Mouse (Mus musculus) CD4-positive helper T cell, adult 2 months (primary cell): Measurements from ENCODE around the gene Gbp7.
"Not testable (repeated sequence)": the region's sequence is repeated elsewhere in the genome, so short reads cannot be mapped to it uniquely, and the experiment has no call there.

Experiments
- DNase-seq: peaks from one replicate; pipeline ENCODE4 v3.0.0-alpha.2; 2012; ENCODE audit warnings: low read depth, missing footprints, low spot score

Gbp7 gene

DNA sequence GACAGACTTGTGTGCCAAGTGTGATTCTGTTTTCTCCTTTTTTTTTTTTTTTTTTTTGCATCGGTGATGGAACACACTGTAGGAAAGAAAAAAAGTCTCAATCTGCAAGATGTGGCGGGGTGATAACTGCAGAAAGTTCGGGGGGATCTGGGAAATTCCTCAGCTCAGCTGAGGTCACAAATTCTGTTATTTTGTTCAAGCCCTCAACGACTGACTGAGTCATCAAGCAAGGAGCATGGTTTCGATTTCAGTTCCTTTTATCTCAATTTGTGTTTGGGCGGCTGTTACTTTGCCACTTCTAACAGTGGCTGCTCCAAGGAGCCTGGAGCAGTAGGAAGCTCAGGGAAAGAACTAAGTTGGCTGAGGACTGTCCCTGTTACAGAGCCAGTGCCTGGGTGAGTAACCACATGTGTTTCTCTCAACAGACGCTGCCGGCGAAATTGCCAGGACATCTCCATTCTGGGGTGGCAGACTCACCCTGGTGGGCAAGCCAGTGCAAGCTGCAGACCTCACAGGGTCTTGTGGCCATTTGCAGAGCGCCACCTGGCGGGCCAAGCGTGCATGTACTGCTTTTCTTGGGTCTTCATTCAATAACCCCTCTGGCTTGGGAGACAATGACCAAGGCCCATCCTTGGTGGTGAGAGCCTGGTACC, 30.3 kb downstream of the Gbp7 start:
- DNase-seq = peak; percentile 88

DNA sequence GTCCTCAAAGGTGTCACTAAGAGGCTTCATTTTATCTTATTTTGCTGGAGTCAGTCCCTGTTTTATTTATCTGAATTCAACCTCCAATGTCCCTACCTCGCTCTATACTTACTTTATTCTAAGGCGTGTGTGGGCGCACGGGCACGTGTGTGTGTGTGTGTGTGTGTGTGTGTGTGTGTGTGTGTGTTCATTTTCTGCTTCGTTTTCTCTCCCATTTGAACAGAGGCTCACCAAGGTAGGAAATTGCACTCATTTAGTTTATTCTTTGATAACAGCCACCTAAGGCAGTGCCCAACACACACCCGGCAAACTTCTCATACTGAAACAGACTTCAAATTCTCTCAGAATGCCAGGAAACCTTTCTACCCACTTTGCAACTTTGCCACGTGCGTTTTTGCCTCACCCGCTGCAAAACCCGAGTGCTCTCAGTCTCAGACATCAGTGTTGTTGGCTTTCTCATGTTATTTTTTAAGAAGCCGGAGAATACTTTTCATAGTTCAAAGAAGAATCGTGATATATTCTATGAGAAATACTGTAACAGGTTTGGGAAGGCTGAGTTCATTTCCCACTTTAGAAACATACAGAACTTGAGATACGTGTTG, 31.0 kb downstream of the Gbp7 start:
- DNase-seq = peak; percentile 56

DNA sequence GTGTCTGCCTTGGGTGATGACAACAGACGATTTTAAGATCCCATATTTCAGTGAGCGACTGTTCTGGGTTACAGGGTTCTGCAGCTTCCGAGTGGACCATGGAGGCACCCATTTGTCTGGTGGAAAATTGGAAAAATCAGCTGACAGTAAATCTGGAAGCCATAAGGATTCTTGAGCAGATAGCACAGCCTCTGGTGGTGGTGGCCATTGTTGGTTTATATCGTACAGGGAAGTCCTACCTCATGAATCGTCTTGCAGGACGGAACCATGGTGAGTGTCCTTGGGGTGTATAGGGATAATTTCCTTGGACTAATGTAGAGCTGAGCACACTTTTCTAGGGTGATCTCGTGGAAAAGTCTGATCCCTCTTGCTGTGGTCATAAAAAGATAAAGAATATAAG, 31.5 kb downstream of the Gbp7 start:
- DNase-seq = no peak

DNA sequence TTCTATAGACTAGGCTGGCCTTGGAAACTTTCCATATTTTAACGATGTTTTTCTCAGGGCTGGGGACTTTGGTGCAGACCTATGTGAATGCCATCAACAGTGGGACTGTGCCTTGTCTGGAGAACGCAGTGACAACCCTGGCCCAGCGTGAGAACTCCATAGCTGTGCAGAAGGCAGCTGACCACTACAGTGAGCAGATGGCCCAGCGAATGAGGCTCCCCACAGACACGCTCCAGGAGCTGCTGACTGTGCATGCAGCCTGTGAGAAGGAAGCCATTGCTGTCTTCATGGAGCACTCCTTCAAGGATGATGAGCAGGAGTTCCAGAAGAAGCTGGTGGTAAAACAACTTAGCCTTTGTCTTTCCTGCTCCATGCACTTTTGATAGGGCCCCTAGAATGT, 37.3 kb downstream of the Gbp7 start:
- not testable (repeated sequence) for DNase-seq

DNA sequence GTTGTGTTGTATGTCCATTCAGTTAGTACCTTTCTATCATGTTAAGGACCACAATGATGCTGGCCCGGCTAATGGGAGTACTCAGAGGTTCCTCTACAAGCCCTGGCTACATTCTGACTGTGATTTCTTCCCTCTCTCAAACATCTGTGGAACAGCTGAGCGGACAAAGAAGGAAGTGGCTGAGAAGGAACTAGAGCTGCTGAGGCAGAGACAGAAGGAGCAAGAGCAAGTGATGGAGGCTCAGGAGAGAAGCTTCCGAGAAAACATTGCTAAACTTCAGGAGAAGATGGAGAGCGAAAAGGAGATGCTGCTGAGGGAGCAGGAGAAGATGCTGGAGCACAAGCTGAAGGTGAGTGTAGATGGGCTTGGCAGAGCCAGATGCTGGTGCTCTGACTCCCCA, 40.6 kb downstream of the Gbp7 start:
- DNase-seq = no peak

DNA sequence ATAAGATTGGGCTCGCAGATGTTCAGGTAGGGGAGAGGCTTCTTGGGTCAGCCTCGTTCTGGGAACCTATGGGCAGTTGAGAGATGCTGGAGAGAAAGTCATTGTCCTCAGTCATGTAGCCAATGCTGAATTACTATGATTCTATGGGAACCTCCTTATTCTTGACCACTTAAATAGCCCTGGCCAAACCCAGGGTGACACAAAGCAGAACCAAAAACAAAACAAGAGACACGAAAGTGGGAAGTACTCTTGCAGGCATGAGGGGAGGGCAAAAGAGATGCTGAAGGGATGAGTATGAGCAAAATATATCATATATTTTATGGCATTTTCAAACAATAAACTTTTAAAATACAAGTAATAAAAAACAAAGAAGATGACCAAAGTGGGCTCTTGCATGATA, 47.0 kb downstream of the Gbp7 start:
- DNase-seq = no peak

DNA sequence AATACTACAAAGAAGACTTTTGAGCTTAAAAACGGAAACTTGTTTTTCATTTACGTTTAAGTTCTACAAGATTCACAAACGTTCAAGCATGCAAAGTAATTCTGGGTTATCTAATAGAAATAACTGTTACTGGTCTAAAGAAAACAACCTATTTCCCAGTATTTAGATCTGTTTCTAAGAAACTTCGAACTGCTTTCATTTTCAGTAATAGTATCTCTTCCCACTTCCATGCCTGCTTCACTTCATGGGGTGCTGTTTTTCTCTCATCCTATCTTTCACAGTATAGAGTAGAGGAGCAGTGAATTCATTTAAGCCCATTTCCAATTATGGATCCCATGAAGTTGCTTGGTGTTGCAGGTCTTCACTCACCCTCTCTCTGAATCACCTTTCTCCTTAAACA, 48.2 kb downstream of the Gbp7 start:
- DNase-seq = no peak

DNA sequence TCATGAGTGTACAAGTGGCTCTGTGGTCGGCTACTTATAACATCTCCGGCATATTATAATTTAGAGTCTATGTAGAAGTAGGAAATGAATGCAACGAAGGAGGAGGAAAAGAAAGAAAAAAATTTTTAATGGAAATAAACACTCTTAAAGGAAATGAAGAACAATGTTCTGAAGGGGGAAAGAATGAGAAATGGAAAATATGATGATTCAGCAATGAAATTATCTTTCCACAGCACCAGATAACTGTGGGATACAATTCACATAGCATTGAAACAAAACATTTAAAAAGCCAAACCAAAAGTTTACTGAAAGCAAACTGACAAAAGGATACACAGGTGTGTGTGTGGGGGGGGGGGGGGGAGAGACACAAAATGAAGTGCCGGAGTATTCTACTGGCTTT, 52.9 kb downstream of the Gbp7 start:
- DNase-seq = no peak

DNA sequence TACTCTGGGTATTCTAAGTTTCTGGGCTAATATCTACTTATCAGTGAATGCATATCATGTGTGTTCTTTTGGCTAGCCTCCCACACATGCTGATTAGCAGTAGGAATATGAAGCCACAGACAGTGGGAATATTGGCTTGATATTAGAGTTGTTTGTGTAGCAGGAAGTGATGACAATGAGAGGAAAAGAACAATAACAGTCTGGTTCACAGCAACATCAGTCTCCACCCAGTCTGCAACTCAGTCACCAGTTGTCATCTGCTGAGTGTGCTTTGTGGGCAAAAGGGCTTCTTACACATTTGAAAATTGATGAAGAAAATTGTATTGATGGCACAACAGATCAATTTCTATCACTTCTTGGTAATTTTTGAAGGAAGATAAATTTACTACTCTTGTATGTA, 57.2 kb downstream of the Gbp7 start:
- DNase-seq = peak; percentile 12

GRCm38 (mm10) chr3:142588888-142589287, 58.7 kb downstream of the Gbp7 start:
- no peak for DNase-seq

DNA sequence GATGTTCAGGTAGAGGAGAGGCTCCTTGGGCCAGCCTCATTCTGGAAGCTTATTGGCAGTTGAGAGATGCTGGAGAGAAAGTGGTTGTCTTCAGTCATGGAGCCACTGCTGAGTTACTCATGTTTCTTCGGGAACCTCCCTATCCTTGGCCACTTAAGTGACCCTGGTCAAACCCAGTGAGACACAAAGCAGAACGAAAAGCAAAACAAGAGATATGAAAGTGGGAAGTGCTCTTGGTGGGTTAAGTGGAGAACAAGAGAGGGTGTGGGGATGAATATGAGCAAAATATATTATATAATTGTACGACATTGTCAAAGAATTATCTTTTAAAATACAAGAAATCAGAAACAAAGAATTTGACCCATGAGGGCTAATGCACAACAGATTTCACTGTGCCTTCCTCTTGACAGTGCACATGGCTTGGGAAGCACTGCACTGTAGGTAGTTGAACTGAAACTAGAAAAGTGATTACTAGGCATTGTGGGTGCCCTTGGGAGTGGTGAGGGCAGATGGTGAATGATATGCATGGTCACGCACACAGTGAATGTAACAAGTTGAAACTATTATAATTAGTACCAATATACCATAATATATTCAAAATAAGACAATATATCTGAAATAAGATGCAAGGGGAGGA, 60.4 kb downstream of the Gbp7 start:
- peak; percentile 10 for DNase-seq

- DNase-seq = no peak
Measured at GRCm38 (mm10) chr3:142594547-142594946, 64.4 kb downstream of the Gbp7 start, which contains the start of gene Gbp2b. Gene Gbp2b (plus strand): TSS chr3:142594847.

GRCm38 (mm10) chr3:142597923-142598322, 67.8 kb downstream of the Gbp7 start:
- DNase-seq = no peak
